Mouse (Mus musculus): ENCODE results near the gene Pgbd1. TPM values are rescaled to one million over a fixed set of nuclear protein-coding genes. Genes with fewer than 3 reads are reported as not detected.

Pgbd1 gene
- polyA plus RNA-seq, 1 experiment from 2014 or later, result 3.2 TPM

GRCm38 (mm10) chr13:21415266-21415665 lies 25.6 kb downstream of the Pgbd1 start:
- WGBS, result 66% methylated on average over 4 of the region's 4 CpGs
- no peak for ATAC-seq (ENCODE audit: extremely low read depth, insufficient number of reproducible peaks, low FRiP score, low TSS enrichment)
- no peaks in the 10 kb centered on the region for H3K27me3 ChIP-seq (replicated peaks)
- peak overlapping the region; percentile 59 for H3K27ac ChIP-seq (replicated peaks)
- no peak overlapping the region for H3K4me3 ChIP-seq
- H3K9ac ChIP-seq, result 0 out of 2 replicates have a peak overlapping the region, but pooled peaks have one; percentile 7
- no peaks in the 10 kb centered on the region for H3K9me3 ChIP-seq
- H3K36me3 ChIP-seq, result no peaks in the 10 kb centered on the region
- H3K4me2 ChIP-seq, result peak overlapping the region; percentile 44
- H3K4me1 ChIP-seq, result peaks cover 22% of the 10 kb centered on the region

GRCm38 (mm10) chr13:21414231-21415212 lies 26.3 kb downstream of the Pgbd1 start:
- ATAC-seq (ENCODE audit: extremely low read depth, insufficient number of reproducible peaks, low FRiP score, low TSS enrichment), result no peak
- Histone ChIP-seq H3K4me1 (peaks cover 22% of the 10 kb centered on the region), H3K4me2 (peak overlapping the region; percentile 44), H3K27ac (replicated peaks) (peak overlapping the region; percentile 59), H3K9me3 (no peaks in the 10 kb centered on the region), H3K9ac (no peak overlapping the region), H3K27me3 (replicated peaks) (no peaks in the 10 kb centered on the region), H3K36me3 (no peaks in the 10 kb centered on the region), H3K4me3 (no peak overlapping the region)
- 43% methylated on average over 14 of the region's 15 CpGs for WGBS

GRCm38 (mm10) chr13:21408805-21409459 lies 31.9 kb downstream of the Pgbd1 start:
- ATAC-seq (ENCODE audit: extremely low read depth, insufficient number of reproducible peaks, low FRiP score, low TSS enrichment), result no peak
- WGBS, result 52% methylated on average over 11 of the region's 11 CpGs

GRCm38 (mm10) chr13:21407969-21408804 lies 32.7 kb downstream of the Pgbd1 start:
- Histone ChIP-seq H3K4me3 (peak overlapping the region; percentile 65), H3K9ac (peak overlapping the region; percentile 87), H3K36me3 (no peaks in the 10 kb centered on the region), H3K4me2 (peak overlapping the region; percentile 79), H3K27ac (replicated peaks) (peak overlapping the region; percentile 88), H3K9me3 (no peaks in the 10 kb centered on the region), H3K4me1 (peaks cover 11% of the 10 kb centered on the region), H3K27me3 (replicated peaks) (no peaks in the 10 kb centered on the region)
- 2% methylated on average over 27 of the region's 27 CpGs for WGBS
- peak; percentile 80 for ATAC-seq (ENCODE audit: extremely low read depth, insufficient number of reproducible peaks, low FRiP score, low TSS enrichment)

More at GRCm38 (mm10) chr13:21408805-21409459, 31.9 kb downstream of the Pgbd1 start:
- Histone ChIP-seq H3K9me3 (no peaks in the 10 kb centered on the region), H3K27me3 (replicated peaks) (no peaks in the 10 kb centered on the region), H3K4me1 (peaks cover 11% of the 10 kb centered on the region), H3K4me3 (peak overlapping the region; percentile 65), H3K4me2 (peak overlapping the region; percentile 79), H3K9ac (peak overlapping the region; percentile 87), H3K36me3 (no peaks in the 10 kb centered on the region), H3K27ac (replicated peaks) (peak overlapping the region; percentile 88)

- Histone ChIP-seq H3K9ac (peak overlapping the region; percentile 87; the same call in 1 of the 2 replicates), H3K36me3 (no peaks in the 10 kb centered on the region), H3K4me1 (peaks cover 11% of the 10 kb centered on the region), H3K27ac (replicated peaks) (peak overlapping the region; percentile 88; the same call in 1 of the 2 replicates), H3K27me3 (replicated peaks) (no peaks in the 10 kb centered on the region), H3K4me2 (peak overlapping the region; percentile 79), H3K4me3 (peak overlapping the region; percentile 65; the same call in 1 of the 2 replicates), H3K9me3 (no peaks in the 10 kb centered on the region)
- no peak for ATAC-seq (ENCODE audit: extremely low read depth, insufficient number of reproducible peaks, low FRiP score, low TSS enrichment)
- 71% methylated on average over 11 of the region's 11 CpGs for WGBS
Measured at GRCm38 (mm10) chr13:21407341-21407740, 33.5 kb downstream of the Pgbd1 start.

- Histone ChIP-seq H3K27ac (replicated peaks) (peak overlapping the region; percentile 91), H3K36me3 (peaks cover 15% of the 10 kb centered on the region), H3K4me3 (peak overlapping the region; percentile 82), H3K9ac (peak overlapping the region; percentile 94), H3K9me3 (no peaks in the 10 kb centered on the region), H3K27me3 (replicated peaks) (no peaks in the 10 kb centered on the region), H3K4me1 (peaks cover 40% of the 10 kb centered on the region), H3K4me2 (peak overlapping the region; percentile 81)
- ATAC-seq (ENCODE audit: extremely low read depth, insufficient number of reproducible peaks, low FRiP score, low TSS enrichment), result no peak
- WGBS, result 0% methylated on average over 2 of the region's 2 CpGs
Measured at GRCm38 (mm10) chr13:21402848-21403247, 38.0 kb downstream of the Pgbd1 start.

- H3K4me3 ChIP-seq, result peak within 1 kb of the TSS; percentile 82
- peaks cover 35% of the 10 kb centered on the region for H3K4me1 ChIP-seq
- H3K36me3 ChIP-seq, result peaks cover 15% of the 10 kb centered on the region
- peak within 1 kb of the TSS; percentile 91 for H3K27ac ChIP-seq (replicated peaks)
- H3K9ac ChIP-seq, result peak within 1 kb of the TSS; percentile 94
- peak within 1 kb of the TSS; percentile 81 for H3K4me2 ChIP-seq
- under 1% methylated on average over 35 of the region's 35 CpGs for WGBS
- peak; percentile 78; the same call in 1 of the 2 replicates for ATAC-seq (ENCODE audit: extremely low read depth, insufficient number of reproducible peaks, low FRiP score, low TSS enrichment)
- H3K9me3 ChIP-seq, result no peaks in the 10 kb centered on the region
- no peaks in the 10 kb centered on the region for H3K27me3 ChIP-seq (replicated peaks)
Measured at GRCm38 (mm10) chr13:21402287-21402846, 38.5 kb downstream of the Pgbd1 start, which contains the start of gene Zkscan3. TSS of gene Zkscan3 (minus strand) at chr13:21402755.

GRCm38 (mm10) chr13:21401636-21402286 lies 39.1 kb downstream of the Pgbd1 start:
- H3K9me3 ChIP-seq, result no peaks in the 10 kb centered on the region

GRCm38 (mm10) chr13:21401166-21401565 lies 39.7 kb downstream of the Pgbd1 start:
- peak overlapping the region; percentile 82 for H3K4me3 ChIP-seq
- H3K4me2 ChIP-seq, result peak overlapping the region; percentile 81
- peaks cover 32% of the 10 kb centered on the region for H3K4me1 ChIP-seq
- no peaks in the 10 kb centered on the region for H3K9me3 ChIP-seq
- WGBS, result 65% methylated on average over 3 of the region's 3 CpGs
- H3K36me3 ChIP-seq, result peaks cover 25% of the 10 kb centered on the region
- 0 out of 2 replicates have a peak overlapping the region, but pooled peaks have one; percentile 91 for H3K27ac ChIP-seq (replicated peaks)
- no peaks in the 10 kb centered on the region for H3K27me3 ChIP-seq (replicated peaks)
- no peak for ATAC-seq (ENCODE audit: extremely low read depth, insufficient number of reproducible peaks, low FRiP score, low TSS enrichment)
- peak overlapping the region; percentile 94 for H3K9ac ChIP-seq

More at GRCm38 (mm10) chr13:21401636-21402286, 39.1 kb downstream of the Pgbd1 start:
- Histone ChIP-seq H3K9ac (peak overlapping the region; percentile 94), H3K4me2 (peak overlapping the region; percentile 81), H3K4me3 (peak overlapping the region; percentile 82), H3K36me3 (peaks cover 19% of the 10 kb centered on the region), H3K4me1 (peaks cover 32% of the 10 kb centered on the region), H3K27ac (replicated peaks) (peak overlapping the region; percentile 91), H3K27me3 (replicated peaks) (no peaks in the 10 kb centered on the region)
- 1% methylated on average over 12 of the region's 12 CpGs for WGBS
- peak; percentile 23; the same call in 1 of the 2 replicates for ATAC-seq (ENCODE audit: extremely low read depth, insufficient number of reproducible peaks, low FRiP score, low TSS enrichment)

- ATAC-seq (ENCODE audit: extremely low read depth, insufficient number of reproducible peaks, low FRiP score, low TSS enrichment), result no peak
- Histone ChIP-seq H3K9ac (no peak overlapping the region), H3K27ac (replicated peaks) (no peak overlapping the region), H3K4me3 (no peak overlapping the region), H3K27me3 (replicated peaks) (no peaks in the 10 kb centered on the region), H3K9me3 (no peaks in the 10 kb centered on the region), H3K4me2 (no peak overlapping the region), H3K4me1 (peaks cover 32% of the 10 kb centered on the region), H3K36me3 (peaks cover 61% of the 10 kb centered on the region)
- WGBS, result 83% methylated on average over 2 of the region's 2 CpGs
Measured at GRCm38 (mm10) chr13:21397486-21397885, 43.4 kb downstream of the Pgbd1 start.

Measured in heart, embryonic 13.5 days (tissue).